Mouse (Mus musculus) liver, embryonic 13.5 days (tissue): ENCODE measurements around the gene Pin1. TPM values are rescaled to one million over a fixed set of nuclear protein-coding genes. Genes with fewer than 3 reads are reported as not detected.

Experiments
- ATAC-seq: fragments of 200-750 bp; cut with Nextera tagmentation; 2 replicates; pipeline ENCODE4 v1.8.0; 2017; ENCODE audit warnings: low read depth, mild to moderate bottlenecking, moderate number of reproducible peaks, moderate library complexity
- DNase-seq: peaks from one replicate; pipeline ENCODE4 v3.0.0; 2022
- H3K27ac ChIP-seq: fragments of 300-500 bp; sonication (generic); 2 replicates; pipeline ENCODE4 v1.5.1; 2015; ENCODE audit warnings: moderate library complexity, mild to moderate bottlenecking, inconsistent platforms
- H3K27me3 ChIP-seq: fragments of 300-500 bp; sonication (generic); 2 replicates; pipeline ENCODE4 v1.6.1; 2015; ENCODE audit warnings: mild to moderate bottlenecking, inconsistent platforms
- H3K36me3 ChIP-seq: fragments of 300-500 bp; sonication (generic); 2 replicates; pipeline ENCODE4 v1.6.1; 2015; ENCODE audit warnings: mild to moderate bottlenecking, inconsistent platforms
- H3K4me1 ChIP-seq: fragments of 300-500 bp; sonication (generic); replicated peaks from 2 replicates; pipeline ENCODE4 v1.6.1; 2015; ENCODE audit warnings: inconsistent platforms
- H3K4me2 ChIP-seq: fragments of 300-500 bp; sonication (generic); 2 replicates; pipeline ENCODE4 v1.6.1; 2015; ENCODE audit warnings: inconsistent platforms, mild to moderate bottlenecking, moderate library complexity
- H3K4me3 ChIP-seq: fragments of 300-500 bp; sonication (generic); replicated peaks from 2 replicates; pipeline ENCODE4 v1.5.1; 2015; ENCODE audit warnings: mild to moderate bottlenecking, inconsistent platforms
- H3K9ac ChIP-seq: fragments of 300-500 bp; sonication (generic); 2 replicates; pipeline ENCODE4 v1.6.1; 2015; ENCODE audit warnings: mild to moderate bottlenecking, inconsistent platforms
- H3K9me3 ChIP-seq: fragments of 300-500 bp; sonication (generic); replicated peaks from 2 replicates; pipeline ENCODE4 v1.6.1; 2016; ENCODE audit warnings: inconsistent platforms
- WGBS: fragments of 180-500 bp; shearing (Covaris S2); methylation state at CpG from one replicate; pipeline ENCODE4 v1.1.7; 2015; ENCODE audit not compliant: insufficient replicate concordance; 5-methylcytosine and 5-hydroxymethylcytosine counted together
- polyA plus RNA-seq: library from polyadenylated mRNA; unstranded; fragments of >200 nt; fragmentation: Nextera tagmentation; extraction: Ambion mirVana; gene quantifications from 2 replicates; pipeline ENCODE4 v1.2.1, GENCODE M21; 2015

The Pin1 gene
- polyA plus RNA-seq, 1 experiment from 2014 or later, result 35.3 TPM

GRCm38 (mm10) chr9:20662874-20663273, 11.0 kb downstream of the Pin1 start:
- Histone ChIP-seq H3K36me3 (peaks cover 68% of the 10 kb centered on the region), H3K27me3 (no peaks in the 10 kb centered on the region), H3K4me3 (no peak overlapping the region), H3K9ac (no peak overlapping the region), H3K27ac (no peak overlapping the region), H3K4me1 (peaks cover 21% of the 10 kb centered on the region), H3K4me2 (no peak overlapping the region), H3K9me3 (no peaks in the 10 kb centered on the region)
- ATAC-seq (no peak), DNase-seq (no peak)
- WGBS, result 93% methylated on average over 8 of the region's 8 CpGs

DNA sequence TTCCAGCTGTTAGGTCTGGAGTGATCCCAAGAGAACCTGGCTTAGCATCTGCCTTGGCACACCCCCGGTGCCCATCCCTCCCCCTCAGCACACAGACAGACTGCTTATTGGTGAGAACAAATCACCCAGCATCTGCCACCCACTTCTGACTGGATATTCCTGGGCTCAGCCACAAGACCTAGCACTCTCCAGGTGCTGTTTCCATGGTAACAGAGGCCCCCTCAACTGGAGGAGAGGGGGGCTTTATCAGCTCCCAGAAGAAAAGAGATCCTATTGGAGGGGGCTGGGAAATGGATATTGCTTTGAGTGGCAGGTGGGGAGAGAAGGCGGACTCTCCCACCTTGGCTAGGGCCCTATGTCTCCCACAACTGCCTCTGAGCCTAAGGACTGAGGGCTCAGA, 12.1 kb downstream of the Pin1 start:
- H3K27ac ChIP-seq, result no peak overlapping the region
- DNase-seq (no peak), ATAC-seq (no peak)
- no peaks in the 10 kb centered on the region for H3K27me3 ChIP-seq
- H3K9me3 ChIP-seq, result no peaks in the 10 kb centered on the region
- WGBS, result 82% methylated on average over 2 of the region's 2 CpGs
- H3K4me3 ChIP-seq, result no peak overlapping the region
- peaks cover 58% of the 10 kb centered on the region for H3K36me3 ChIP-seq
- H3K4me1 ChIP-seq, result peaks cover 21% of the 10 kb centered on the region
- H3K4me2 ChIP-seq, result no peak overlapping the region
- H3K9ac ChIP-seq, result no peak overlapping the region

DNA sequence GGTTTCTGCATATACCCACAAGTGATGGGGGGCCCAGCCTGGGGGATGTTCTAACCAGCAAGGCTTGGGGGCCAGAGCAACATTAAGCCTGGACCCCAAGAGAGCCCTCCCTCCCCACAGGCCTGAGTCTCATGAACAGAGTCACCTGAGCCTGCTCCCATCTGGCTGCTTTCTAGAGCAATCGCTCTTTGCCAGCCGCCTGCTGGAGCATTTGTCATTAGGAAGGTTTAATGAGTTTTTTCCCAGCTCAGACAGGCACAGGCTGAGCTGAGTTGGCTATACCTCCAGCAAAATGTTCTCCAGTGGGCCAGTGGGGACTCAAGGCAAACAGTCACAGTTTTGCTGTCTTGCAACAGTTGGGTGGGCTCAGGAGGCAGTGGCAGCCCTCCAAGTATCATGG, 12.5 kb downstream of the Pin1 start:
- Histone ChIP-seq H3K36me3 (peaks cover 54% of the 10 kb centered on the region), H3K4me3 (no peak overlapping the region), H3K4me2 (no peak overlapping the region), H3K27ac (no peak overlapping the region), H3K9me3 (no peaks in the 10 kb centered on the region), H3K9ac (no peak overlapping the region), H3K4me1 (peaks cover 21% of the 10 kb centered on the region), H3K27me3 (no peaks in the 10 kb centered on the region)
- ATAC-seq (no peak), DNase-seq (no peak)
- WGBS, result 75% methylated on average over 2 of the region's 2 CpGs

GRCm38 (mm10) chr9:20664982-20665637, 13.2 kb downstream of the Pin1 start:
- H3K9ac ChIP-seq, result no peak overlapping the region
- H3K36me3 ChIP-seq, result peaks cover 46% of the 10 kb centered on the region
- no peaks in the 10 kb centered on the region for H3K9me3 ChIP-seq
- no peaks in the 10 kb centered on the region for H3K27me3 ChIP-seq
- no peak overlapping the region for H3K4me2 ChIP-seq
- no peak overlapping the region for H3K27ac ChIP-seq
- WGBS, result 82% methylated on average over 5 of the region's 5 CpGs
- ATAC-seq (no peak), DNase-seq (no peak)
- H3K4me3 ChIP-seq, result no peak overlapping the region
- peaks cover 21% of the 10 kb centered on the region for H3K4me1 ChIP-seq

DNA sequence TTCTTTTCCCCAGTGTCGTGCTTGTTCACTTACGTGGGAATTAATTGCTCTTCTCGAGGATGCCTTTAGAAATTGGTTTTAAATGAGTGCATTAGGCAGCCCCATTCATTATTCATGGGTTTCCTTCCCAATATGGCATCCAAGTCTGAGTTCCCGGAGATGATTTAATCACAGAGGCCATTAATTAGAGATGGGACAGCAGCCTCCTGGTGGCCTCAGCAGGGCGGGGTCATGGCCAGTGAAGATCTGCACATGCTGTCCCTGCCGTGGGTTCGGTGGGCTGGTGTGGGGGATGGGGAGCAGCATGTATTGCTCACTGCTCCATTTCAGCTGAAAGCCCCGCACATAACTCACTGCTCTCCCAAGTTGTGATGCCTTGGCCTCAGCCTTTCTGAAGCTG, 14.0 kb downstream of the Pin1 start:
- Histone ChIP-seq H3K9me3 (no peaks in the 10 kb centered on the region), H3K4me1 (peaks cover 21% of the 10 kb centered on the region), H3K4me2 (no peak overlapping the region), H3K36me3 (peaks cover 38% of the 10 kb centered on the region), H3K9ac (0 out of 2 replicates have a peak overlapping the region, but pooled peaks have one; percentile 15), H3K4me3 (no peak overlapping the region), H3K27ac (no peak overlapping the region), H3K27me3 (no peaks in the 10 kb centered on the region)
- ATAC-seq (no peak), DNase-seq (no peak)
- WGBS, result 32% methylated on average over 8 of the region's 8 CpGs

GRCm38 (mm10) chr9:20666510-20667034, 14.7 kb downstream of the Pin1 start:
- DNase-seq, result no peak

GRCm38 (mm10) chr9:20668065-20668464, 16.2 kb downstream of the Pin1 start:
- Histone ChIP-seq H3K27ac (no peak overlapping the region), H3K4me1 (peaks cover 21% of the 10 kb centered on the region), H3K4me3 (no peak overlapping the region), H3K4me2 (no peak overlapping the region), H3K9ac (no peak overlapping the region), H3K27me3 (no peaks in the 10 kb centered on the region), H3K36me3 (peaks cover 17% of the 10 kb centered on the region), H3K9me3 (no peaks in the 10 kb centered on the region)
- DNase-seq (no peak), ATAC-seq (no peak)
- 88% methylated on average over 22 of the region's 22 CpGs for WGBS

More at GRCm38 (mm10) chr9:20666510-20667034, 14.7 kb downstream of the Pin1 start:
- peaks cover 21% of the 10 kb centered on the region for H3K4me1 ChIP-seq
- H3K27me3 ChIP-seq, result no peaks in the 10 kb centered on the region
- H3K9me3 ChIP-seq, result no peaks in the 10 kb centered on the region
- peak; percentile 64 for ATAC-seq
- WGBS, result 5% methylated on average over 7 of the region's 7 CpGs
- no peak overlapping the region for H3K27ac ChIP-seq
- H3K9ac ChIP-seq, result 0 out of 2 replicates have a peak overlapping the region, but pooled peaks have one; percentile 15
- H3K4me3 ChIP-seq, result no peak overlapping the region
- peak overlapping the region; percentile 10 for H3K4me2 ChIP-seq
- peaks cover 31% of the 10 kb centered on the region for H3K36me3 ChIP-seq

- no peak for ATAC-seq
- 79% methylated on average over 16 of the region's 16 CpGs for WGBS
- Histone ChIP-seq H3K9me3 (no peaks in the 10 kb centered on the region), H3K4me2 (no peak overlapping the region), H3K36me3 (no peaks in the 10 kb centered on the region), H3K4me3 (no peak overlapping the region), H3K4me1 (peaks cover 1% of the 10 kb centered on the region), H3K27ac (no peak overlapping the region), H3K9ac (no peak overlapping the region), H3K27me3 (no peaks in the 10 kb centered on the region)
- no peak for DNase-seq
These were observed 20.2 kb downstream of the Pin1 start for GRCm38 (mm10) chr9:20672047-20672446.

- Histone ChIP-seq H3K9ac (no peak overlapping the region), H3K27me3 (no peaks in the 10 kb centered on the region), H3K9me3 (no peaks in the 10 kb centered on the region), H3K4me2 (no peak overlapping the region), H3K4me1 (no peaks in the 10 kb centered on the region), H3K4me3 (no peak overlapping the region), H3K36me3 (no peaks in the 10 kb centered on the region), H3K27ac (no peak overlapping the region)
- ATAC-seq (no peak), DNase-seq (no peak)
- WGBS, result 79% methylated on average over 12 of the region's 12 CpGs
These were observed 26.0 kb downstream of the Pin1 start for GRCm38 (mm10) chr9:20677892-20678291.

DNA sequence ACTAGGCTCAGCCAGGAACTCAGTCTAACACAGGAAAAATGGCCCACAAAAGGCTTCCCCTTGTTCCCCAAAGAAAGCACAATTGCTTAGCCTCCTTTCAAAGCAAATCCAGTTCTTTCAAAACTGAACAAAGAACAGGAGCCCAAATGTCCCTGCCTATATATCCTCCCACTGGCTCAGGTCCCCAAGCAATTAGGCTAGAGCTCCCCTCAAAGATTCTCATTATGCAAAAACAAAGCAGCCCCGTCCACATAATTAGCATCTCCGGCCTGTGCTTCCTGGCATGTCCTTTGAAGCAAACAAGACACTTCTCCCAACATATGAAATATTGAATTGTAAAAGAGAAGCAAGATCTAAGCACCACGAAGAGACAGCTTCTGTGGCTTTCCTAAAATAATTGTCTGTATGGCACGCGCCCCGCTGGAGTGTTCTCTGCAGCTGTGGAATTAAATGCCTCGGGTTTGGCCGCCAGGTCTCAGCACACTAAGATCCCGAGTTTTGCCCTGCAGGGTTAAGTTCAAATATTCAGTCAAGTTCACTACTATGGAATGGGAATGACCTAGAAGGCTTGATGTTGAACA, 28.6 kb downstream of the Pin1 start:
- Histone ChIP-seq H3K9me3 (no peaks in the 10 kb centered on the region), H3K36me3 (no peaks in the 10 kb centered on the region), H3K4me3 (no peak overlapping the region), H3K27me3 (no peaks in the 10 kb centered on the region), H3K4me2 (no peak overlapping the region), H3K4me1 (no peaks in the 10 kb centered on the region), H3K9ac (no peak overlapping the region), H3K27ac (no peak overlapping the region)
- 67% methylated on average over 9 of the region's 9 CpGs for WGBS
- no peak for ATAC-seq
- no peak for DNase-seq

DNA sequence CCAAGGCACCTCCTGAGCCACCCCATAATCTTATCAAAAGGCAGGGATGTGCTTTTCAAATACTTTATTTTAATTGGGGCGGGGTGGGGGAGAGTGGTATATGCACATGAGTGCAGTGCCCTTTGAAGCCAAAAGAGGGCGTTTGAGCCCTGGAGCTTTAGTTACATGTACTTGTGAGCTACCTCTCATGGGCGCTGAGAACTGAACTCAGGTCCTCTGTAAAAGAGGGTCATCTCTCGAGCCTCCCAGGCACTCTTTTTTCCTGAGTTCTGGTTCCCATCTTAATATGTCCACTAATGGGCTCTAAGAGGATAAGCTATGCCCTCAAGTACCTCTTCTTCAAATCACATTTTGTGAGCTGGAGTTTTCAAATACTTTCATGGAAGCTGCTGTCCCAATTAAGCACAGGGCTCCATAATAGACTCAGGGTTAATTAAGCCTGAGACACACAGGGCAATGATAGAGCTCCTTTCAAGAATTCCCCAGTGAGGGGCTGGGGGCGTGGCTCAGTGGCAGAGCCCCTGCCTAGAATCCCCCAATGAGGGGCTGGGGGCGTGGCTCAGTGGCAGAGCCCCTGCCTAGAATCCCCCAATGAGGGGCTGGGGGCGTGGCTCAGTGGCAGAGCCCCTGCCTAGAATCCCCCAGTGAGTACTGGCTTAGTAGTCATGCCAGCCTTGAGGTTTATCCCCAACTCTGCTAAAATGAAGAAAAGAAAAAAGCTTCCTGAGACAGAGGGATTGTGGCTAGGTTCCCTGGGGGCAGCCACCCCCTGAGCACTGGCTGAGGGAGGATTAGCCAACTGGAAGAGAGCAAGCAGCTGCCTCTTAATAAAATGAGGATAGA, 29.9 kb downstream of the Pin1 start:
- no peak overlapping the region for H3K4me2 ChIP-seq
- no peaks in the 10 kb centered on the region for H3K4me1 ChIP-seq
- no peak overlapping the region for H3K4me3 ChIP-seq
- H3K36me3 ChIP-seq, result no peaks in the 10 kb centered on the region
- WGBS, result 31% methylated on average over 7 of the region's 7 CpGs
- H3K27ac ChIP-seq, result no peak overlapping the region
- ATAC-seq, result no peak
- H3K9ac ChIP-seq, result no peak overlapping the region
- no peaks in the 10 kb centered on the region for H3K27me3 ChIP-seq
- no peaks in the 10 kb centered on the region for H3K9me3 ChIP-seq
- DNase-seq, result no peak
